Mouse (Mus musculus): Measurements from ENCODE around the gene Gm28048. TPM values are rescaled to one million over a fixed set of nuclear protein-coding genes. Genes with fewer than 3 reads are reported as not detected.

Gm28048 gene
- polyA plus RNA-seq, 1 experiment from 2014 or later = 7.5 TPM

DNA sequence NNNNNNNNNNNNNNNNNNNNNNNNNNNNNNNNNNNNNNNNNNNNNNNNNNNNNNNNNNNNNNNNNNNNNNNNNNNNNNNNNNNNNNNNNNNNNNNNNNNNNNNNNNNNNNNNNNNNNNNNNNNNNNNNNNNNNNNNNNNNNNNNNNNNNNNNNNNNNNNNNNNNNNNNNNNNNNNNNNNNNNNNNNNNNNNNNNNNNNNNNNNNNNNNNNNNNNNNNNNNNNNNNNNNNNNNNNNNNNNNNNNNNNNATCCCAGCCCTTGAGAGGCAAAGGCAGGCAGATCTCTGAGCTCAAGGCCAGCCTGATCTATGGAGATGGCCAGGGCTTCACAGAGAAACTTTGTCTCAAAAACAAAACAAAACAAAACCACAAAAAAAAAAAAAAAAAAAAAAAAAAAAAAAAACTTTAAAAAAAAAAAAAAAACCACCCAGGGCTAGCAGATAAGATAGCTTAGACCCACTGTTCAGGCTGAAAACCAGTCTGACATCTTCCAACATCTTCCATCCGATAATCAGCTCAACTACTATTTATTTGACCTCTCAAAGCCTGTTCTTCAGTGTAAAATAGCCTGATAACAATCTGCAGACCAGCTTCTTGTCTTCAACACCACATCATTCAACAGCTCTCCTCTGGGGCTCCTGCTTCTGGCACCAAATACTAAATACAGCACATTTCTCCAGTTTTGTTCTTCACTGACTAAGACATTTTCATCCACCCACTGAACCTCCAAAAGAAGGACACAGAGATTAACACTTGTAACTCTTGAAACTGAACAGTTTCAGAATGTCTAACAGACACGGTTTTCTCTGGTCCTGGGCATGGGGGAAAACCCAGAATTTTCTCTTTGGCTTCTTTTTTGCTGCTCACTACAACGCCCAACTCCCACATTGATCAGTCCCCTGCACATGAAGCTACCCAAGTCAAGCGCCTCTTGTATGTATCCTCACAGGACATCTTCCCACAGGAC lies 136.9 kb downstream of the Gm28048 start:
- no peak for ATAC-seq (ENCODE audit: insufficient number of reproducible peaks, insufficient read depth, low FRiP score, low TSS enrichment)
- 71% methylated on average over 4 of the region's 4 CpGs for WGBS
- H3K4me1 ChIP-seq = no peaks in the 10 kb centered on the region
- H3K9me3 ChIP-seq = no peaks in the 10 kb centered on the region
- no peaks in the 10 kb centered on the region for H3K36me3 ChIP-seq
- H3K9ac ChIP-seq = no peak overlapping the region
- no peak overlapping the region for H3K27ac ChIP-seq
- no peak overlapping the region for H3K4me3 ChIP-seq
- no peak overlapping the region for H3K4me2 ChIP-seq (replicated peaks)
- no peaks in the 10 kb centered on the region for H3K27me3 ChIP-seq

DNA sequence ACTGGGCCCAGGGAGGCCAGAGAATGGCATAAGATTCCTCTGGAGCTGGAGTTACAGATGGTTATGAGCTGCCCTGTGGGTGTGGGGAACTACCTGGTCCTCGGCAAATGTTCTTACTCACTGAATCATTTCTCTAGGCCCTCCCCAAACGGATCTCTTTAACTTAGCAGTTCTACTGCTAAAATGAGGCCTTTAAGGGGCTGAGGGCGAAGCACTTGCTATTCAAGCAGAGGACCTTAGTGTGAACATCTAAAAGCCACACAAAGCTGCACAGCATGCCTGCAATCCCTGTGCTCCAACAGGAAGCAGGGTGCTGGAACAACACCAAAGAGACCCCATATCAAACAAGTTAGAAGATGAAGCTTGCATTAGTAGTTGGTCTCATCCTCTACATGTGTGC lies 142.4 kb downstream of the Gm28048 start:
- ATAC-seq (ENCODE audit: insufficient number of reproducible peaks, insufficient read depth, low FRiP score, low TSS enrichment) = no peak
- Histone ChIP-seq H3K4me1 (no peaks in the 10 kb centered on the region), H3K36me3 (no peaks in the 10 kb centered on the region), H3K27me3 (no peaks in the 10 kb centered on the region), H3K4me2 (replicated peaks) (no peak overlapping the region), H3K9ac (no peak overlapping the region), H3K27ac (no peak overlapping the region), H3K9me3 (no peaks in the 10 kb centered on the region), H3K4me3 (no peak overlapping the region)
- 79% methylated on average over 3 of the region's 3 CpGs for WGBS

DNA sequence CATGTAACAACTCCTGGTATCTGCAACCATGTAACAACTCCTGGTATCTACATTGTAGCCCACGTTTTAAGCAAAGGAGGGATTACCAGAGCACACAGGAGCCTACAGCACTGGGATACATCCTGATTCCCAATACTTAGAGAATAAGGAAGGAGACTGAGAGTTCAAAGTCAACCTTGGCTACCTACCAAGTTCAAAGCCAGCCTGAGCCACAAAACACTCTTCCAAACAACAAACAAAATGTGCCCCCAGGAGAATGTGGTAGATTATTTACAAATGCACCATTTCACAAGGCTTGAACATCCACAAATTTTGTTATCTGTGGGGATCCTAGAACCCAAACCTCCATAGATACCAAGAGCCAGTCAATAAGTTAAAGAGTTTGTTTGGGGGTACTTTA lies 143.5 kb downstream of the Gm28048 start:
- H3K9ac ChIP-seq = no peak overlapping the region
- H3K4me1 ChIP-seq = no peaks in the 10 kb centered on the region
- WGBS = 68% methylated on average over 1 of the region's 1 CpGs
- no peak overlapping the region for H3K4me3 ChIP-seq
- no peaks in the 10 kb centered on the region for H3K9me3 ChIP-seq
- H3K36me3 ChIP-seq = no peaks in the 10 kb centered on the region
- ATAC-seq (ENCODE audit: insufficient number of reproducible peaks, insufficient read depth, low FRiP score, low TSS enrichment) = no peak
- no peaks in the 10 kb centered on the region for H3K27me3 ChIP-seq
- H3K4me2 ChIP-seq (replicated peaks) = no peak overlapping the region
- H3K27ac ChIP-seq = no peak overlapping the region

DNA sequence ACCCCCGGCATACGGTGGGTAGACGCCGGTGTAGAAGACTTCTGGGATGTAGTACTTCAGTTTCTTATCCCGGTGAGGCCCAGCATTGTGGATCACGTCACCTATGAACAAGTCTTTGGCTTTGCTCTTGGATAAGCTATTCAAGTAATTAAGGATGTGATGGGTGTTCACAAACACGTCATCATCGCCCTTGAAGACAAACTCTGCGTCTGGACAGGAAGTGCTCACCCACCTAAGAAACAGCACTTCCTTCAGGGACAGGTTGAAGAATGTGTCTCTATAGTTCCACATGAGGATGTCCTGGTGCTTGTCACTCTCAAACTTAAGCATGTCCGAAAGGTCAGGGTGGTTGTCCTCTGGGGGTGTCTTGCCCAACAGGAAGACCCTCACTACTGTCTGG lies 145.6 kb downstream of the Gm28048 start:
- Histone ChIP-seq H3K9me3 (no peaks in the 10 kb centered on the region), H3K4me3 (no peak overlapping the region), H3K36me3 (no peaks in the 10 kb centered on the region), H3K27ac (no peak overlapping the region), H3K9ac (no peak overlapping the region), H3K4me2 (replicated peaks) (no peak overlapping the region), H3K4me1 (no peaks in the 10 kb centered on the region), H3K27me3 (no peaks in the 10 kb centered on the region)
- WGBS = 93% methylated on average over 10 of the region's 10 CpGs
- ATAC-seq (ENCODE audit: insufficient number of reproducible peaks, insufficient read depth, low FRiP score, low TSS enrichment) = no peak

DNA sequence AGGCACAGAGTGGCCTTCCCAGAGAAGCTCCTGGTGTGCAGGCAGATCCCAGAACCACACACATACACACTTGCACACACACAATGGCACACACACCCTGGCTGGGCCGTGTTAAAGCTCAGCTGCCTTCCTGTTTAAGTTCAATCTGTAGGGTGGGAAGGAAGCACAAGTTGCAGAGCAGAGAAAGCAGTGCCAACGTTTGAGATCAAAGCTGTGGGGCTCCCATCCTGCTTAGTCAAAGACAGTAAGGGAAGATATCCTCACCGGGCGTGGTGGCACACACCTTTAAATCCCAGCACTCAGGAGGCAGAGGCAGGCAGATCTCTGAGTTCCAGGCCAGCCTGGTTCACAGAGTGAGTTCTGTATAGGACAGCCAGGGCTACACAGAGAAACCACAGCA lies 149.3 kb downstream of the Gm28048 start:
- 88% methylated on average over 4 of the region's 4 CpGs for WGBS
- Histone ChIP-seq H3K4me1 (no peaks in the 10 kb centered on the region), H3K9ac (no peak overlapping the region), H3K4me2 (replicated peaks) (no peak overlapping the region), H3K4me3 (no peak overlapping the region), H3K27me3 (no peaks in the 10 kb centered on the region), H3K9me3 (no peaks in the 10 kb centered on the region), H3K36me3 (no peaks in the 10 kb centered on the region), H3K27ac (no peak overlapping the region)
- ATAC-seq (ENCODE audit: insufficient number of reproducible peaks, insufficient read depth, low FRiP score, low TSS enrichment) = no peak

DNA sequence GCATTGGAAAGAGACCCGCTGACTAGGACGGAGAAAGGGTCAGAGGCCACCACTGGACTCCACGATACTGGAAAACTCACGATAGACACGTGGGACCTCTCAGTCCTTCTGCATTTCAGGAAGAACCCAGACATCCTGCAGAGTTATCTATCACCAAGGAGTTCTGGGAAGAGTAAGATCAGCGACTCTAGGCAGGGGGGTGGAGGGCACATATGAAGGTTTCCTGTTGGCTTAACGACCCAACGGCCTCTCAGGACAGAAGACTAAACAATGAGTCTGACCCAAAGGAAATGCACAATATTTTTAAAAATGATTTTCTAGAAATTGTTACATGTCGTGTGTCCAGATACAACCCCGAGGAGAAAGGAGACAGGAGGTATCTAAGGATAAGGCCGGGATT lies 150.0 kb downstream of the Gm28048 start:
- no peak overlapping the region for H3K9ac ChIP-seq
- no peak overlapping the region for H3K4me3 ChIP-seq
- H3K4me1 ChIP-seq = no peaks in the 10 kb centered on the region
- H3K9me3 ChIP-seq = no peaks in the 10 kb centered on the region
- H3K4me2 ChIP-seq (replicated peaks) = no peak overlapping the region
- no peaks in the 10 kb centered on the region for H3K27me3 ChIP-seq
- no peak for ATAC-seq (ENCODE audit: insufficient number of reproducible peaks, insufficient read depth, low FRiP score, low TSS enrichment)
- WGBS = 87% methylated on average over 11 of the region's 11 CpGs
- H3K27ac ChIP-seq = no peak overlapping the region
- no peaks in the 10 kb centered on the region for H3K36me3 ChIP-seq

DNA sequence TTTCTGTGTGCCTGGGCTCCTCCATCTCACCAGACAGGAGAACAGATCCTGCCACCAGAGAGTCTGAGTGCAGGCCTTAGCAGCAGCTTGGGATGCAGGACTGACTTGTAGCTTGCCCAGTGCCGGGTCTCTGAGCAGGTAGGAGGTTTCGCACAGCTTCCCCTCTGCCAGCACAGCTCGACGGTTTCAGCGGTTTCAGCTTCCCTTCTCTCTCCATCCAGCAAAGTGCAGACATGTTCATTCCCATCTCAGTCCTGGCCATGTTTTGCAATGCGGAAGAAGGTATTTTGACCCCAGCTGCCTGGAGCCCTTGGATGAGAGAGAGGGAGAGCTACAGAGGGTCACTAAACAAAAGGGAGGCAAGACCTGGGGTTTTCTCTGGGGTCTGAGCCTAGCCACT lies 151.2 kb downstream of the Gm28048 start:
- 73% methylated on average over 6 of the region's 6 CpGs for WGBS
- Histone ChIP-seq H3K4me2 (replicated peaks) (no peak overlapping the region), H3K9me3 (no peaks in the 10 kb centered on the region), H3K9ac (no peak overlapping the region), H3K4me1 (no peaks in the 10 kb centered on the region), H3K27me3 (no peaks in the 10 kb centered on the region), H3K27ac (no peak overlapping the region), H3K36me3 (no peaks in the 10 kb centered on the region), H3K4me3 (no peak overlapping the region)
- no peak for ATAC-seq (ENCODE audit: insufficient number of reproducible peaks, insufficient read depth, low FRiP score, low TSS enrichment)

GRCm38 (mm10) chr11:22830179-22830611 lies 151.7 kb downstream of the Gm28048 start:
- no peaks in the 10 kb centered on the region for H3K9me3 ChIP-seq
- H3K4me3 ChIP-seq = no peak overlapping the region
- no peaks in the 10 kb centered on the region for H3K27me3 ChIP-seq
- no peak overlapping the region for H3K9ac ChIP-seq
- no peak overlapping the region for H3K27ac ChIP-seq
- H3K4me1 ChIP-seq = no peaks in the 10 kb centered on the region
- H3K4me2 ChIP-seq (replicated peaks) = no peak overlapping the region
- ATAC-seq (ENCODE audit: insufficient number of reproducible peaks, insufficient read depth, low FRiP score, low TSS enrichment) = no peak
- WGBS = 62% methylated on average over 5 of the region's 5 CpGs
- H3K36me3 ChIP-seq = no peaks in the 10 kb centered on the region

- Histone ChIP-seq H3K9me3 (no peaks in the 10 kb centered on the region), H3K27ac (no peak overlapping the region), H3K4me3 (no peak overlapping the region), H3K4me2 (replicated peaks) (no peak overlapping the region), H3K9ac (no peak overlapping the region), H3K36me3 (no peaks in the 10 kb centered on the region), H3K27me3 (no peaks in the 10 kb centered on the region), H3K4me1 (no peaks in the 10 kb centered on the region)
- 96% methylated on average over 15 of the region's 15 CpGs for WGBS
- ATAC-seq (ENCODE audit: insufficient number of reproducible peaks, insufficient read depth, low FRiP score, low TSS enrichment) = no peak
Observed at GRCm38 (mm10) chr11:22828988-22829632, 152.8 kb downstream of the Gm28048 start.

GRCm38 (mm10) chr11:22827514-22828080 lies 154.3 kb downstream of the Gm28048 start:
- 85% methylated on average over 4 of the region's 4 CpGs for WGBS
- Histone ChIP-seq H3K4me3 (no peak overlapping the region), H3K9me3 (no peaks in the 10 kb centered on the region), H3K36me3 (no peaks in the 10 kb centered on the region), H3K27ac (no peak overlapping the region), H3K4me2 (replicated peaks) (no peak overlapping the region), H3K27me3 (no peaks in the 10 kb centered on the region), H3K9ac (no peak overlapping the region), H3K4me1 (no peaks in the 10 kb centered on the region)
- ATAC-seq (ENCODE audit: insufficient number of reproducible peaks, insufficient read depth, low FRiP score, low TSS enrichment) = no peak

DNA sequence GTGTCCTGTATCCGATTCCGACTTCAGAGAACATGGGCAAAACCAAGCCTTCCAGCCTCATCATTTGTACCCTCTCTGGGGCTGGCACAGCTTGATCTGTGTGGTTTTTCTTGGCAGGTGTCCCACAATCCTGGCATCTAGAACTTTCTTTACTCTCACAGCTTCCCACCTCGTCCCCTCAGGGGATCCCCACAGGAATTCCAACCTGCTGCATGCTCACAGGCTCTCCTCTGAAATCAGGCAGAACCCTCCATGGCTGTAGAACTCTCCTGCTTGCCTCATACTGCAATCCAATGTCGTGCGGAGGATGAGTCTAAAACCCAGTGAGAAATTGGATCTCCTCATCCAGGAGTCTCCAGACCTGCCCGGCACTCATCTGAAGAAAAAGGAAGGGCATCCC lies 155.2 kb downstream of the Gm28048 start:
- H3K27me3 ChIP-seq = no peaks in the 10 kb centered on the region
- 92% methylated on average over 6 of the region's 6 CpGs for WGBS
- H3K9ac ChIP-seq = no peak overlapping the region
- H3K36me3 ChIP-seq = no peaks in the 10 kb centered on the region
- no peak overlapping the region for H3K4me3 ChIP-seq
- no peaks in the 10 kb centered on the region for H3K4me1 ChIP-seq
- H3K27ac ChIP-seq = no peak overlapping the region
- ATAC-seq (ENCODE audit: insufficient number of reproducible peaks, insufficient read depth, low FRiP score, low TSS enrichment) = no peak
- no peak overlapping the region for H3K4me2 ChIP-seq (replicated peaks)
- no peaks in the 10 kb centered on the region for H3K9me3 ChIP-seq

DNA sequence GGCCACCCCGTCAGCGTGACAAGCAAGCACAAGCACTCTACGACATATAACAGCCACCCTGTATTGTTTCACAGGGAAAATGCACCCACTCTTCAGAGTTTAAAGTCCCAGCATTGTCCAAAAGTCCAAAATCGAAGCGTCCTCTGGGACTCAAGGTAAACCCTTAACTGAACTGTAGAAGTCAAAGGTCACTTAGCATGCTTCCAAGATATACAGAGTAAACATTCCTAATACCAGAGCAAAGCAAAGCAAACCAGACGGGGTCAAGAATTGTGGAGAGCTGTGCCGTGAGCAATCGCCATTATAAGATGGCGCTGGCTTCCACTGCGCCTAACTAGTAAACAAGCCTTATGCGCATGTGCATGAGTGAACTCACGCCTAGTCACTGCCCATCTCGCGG lies 155.8 kb downstream of the Gm28048 start:
- H3K4me2 ChIP-seq (replicated peaks) = no peak overlapping the region
- no peaks in the 10 kb centered on the region for H3K9me3 ChIP-seq
- H3K4me1 ChIP-seq = no peaks in the 10 kb centered on the region
- no peak overlapping the region for H3K4me3 ChIP-seq
- H3K9ac ChIP-seq = no peak overlapping the region
- no peaks in the 10 kb centered on the region for H3K27me3 ChIP-seq
- H3K27ac ChIP-seq = no peak overlapping the region
- no peaks in the 10 kb centered on the region for H3K36me3 ChIP-seq
- ATAC-seq (ENCODE audit: insufficient number of reproducible peaks, insufficient read depth, low FRiP score, low TSS enrichment) = no peak
- WGBS = 90% methylated on average over 14 of the region's 14 CpGs

All from embryonic facial prominence, embryonic 12.5 days (tissue).